Mouse (Mus musculus) gastrocnemius, adult 18-20 months (tissue): ENCODE measurements around the gene Fsip1. TPM values are rescaled to one million over a fixed set of nuclear protein-coding genes. Genes with fewer than 3 reads are reported as not detected.
"Not testable (repeated sequence)": the region's sequence is repeated elsewhere in the genome, so short reads cannot be mapped to it uniquely, and the experiment has no call there.

ENCODE experiments used
- DNase-seq: peaks from one replicate; pipeline ENCODE4 v3.0.0; 2021; ENCODE audit warnings: low spot score
- total RNA-seq, 2 experiments: library from RNA; stranded (reverse); gene quantifications; 2 replicates each; pipeline ENCODE4 v1.2.3; 2021

The Fsip1 gene
- total RNA-seq, 2 experiments from 2014 or later = not detected

- DNase-seq = no peak
These were observed 76.7 kb downstream of the Fsip1 start for GRCm38 (mm10) chr2:118179873-118180585.

GRCm38 (mm10) chr2:118179472-118179871, 77.3 kb downstream of the Fsip1 start:
- DNase-seq = no peak

GRCm38 (mm10) chr2:118174558-118175383, 82.0 kb downstream of the Fsip1 start:
- no peak for DNase-seq

- no peak for DNase-seq
These were observed 88.5 kb downstream of the Fsip1 start for GRCm38 (mm10) chr2:118168225-118168624.

GRCm38 (mm10) chr2:118167731-118168130, 89.0 kb downstream of the Fsip1 start:
- DNase-seq = no peak

GRCm38 (mm10) chr2:118165691-118166090, 91.1 kb downstream of the Fsip1 start:
- no peak for DNase-seq

GRCm38 (mm10) chr2:118164137-118164536, 92.6 kb downstream of the Fsip1 start:
- DNase-seq = no peak

- no peak for DNase-seq
These were observed 94.3 kb downstream of the Fsip1 start for GRCm38 (mm10) chr2:118162486-118162885.

- DNase-seq = no peak
These were observed 95.8 kb downstream of the Fsip1 start for GRCm38 (mm10) chr2:118160991-118161390.

- DNase-seq = no peak
These were observed 96.2 kb downstream of the Fsip1 start for GRCm38 (mm10) chr2:118160547-118160946.

GRCm38 (mm10) chr2:118159126-118159525, 97.6 kb downstream of the Fsip1 start:
- no peak for DNase-seq

- no peak for DNase-seq
These were observed 98.7 kb downstream of the Fsip1 start for GRCm38 (mm10) chr2:118158095-118158494.

GRCm38 (mm10) chr2:118149855-118150563, 106.8 kb downstream of the Fsip1 start:
- DNase-seq = peak; percentile 44

GRCm38 (mm10) chr2:118148321-118149142, 108.2 kb downstream of the Fsip1 start:
- DNase-seq = no peak

- DNase-seq = not testable (repeated sequence)
These were observed 109.0 kb downstream of the Fsip1 start for GRCm38 (mm10) chr2:118147749-118148148.

GRCm38 (mm10) chr2:118141651-118142050, 115.1 kb downstream of the Fsip1 start:
- DNase-seq = no peak

GRCm38 (mm10) chr2:118139261-118139660, 117.5 kb downstream of the Fsip1 start:
- no peak for DNase-seq

- DNase-seq = no peak
These were observed 119.0 kb downstream of the Fsip1 start for GRCm38 (mm10) chr2:118137776-118138175.

GRCm38 (mm10) chr2:118137071-118137470, 119.7 kb downstream of the Fsip1 start:
- DNase-seq = no peak

GRCm38 (mm10) chr2:118128313-118128712, 128.5 kb downstream of the Fsip1 start:
- no peak for DNase-seq
